Mouse (Mus musculus): ENCODE data around the gene Phactr3. TPM values are rescaled to one million over a fixed set of nuclear protein-coding genes. Genes with fewer than 3 reads are reported as not detected.
"Not testable (repeated sequence)": the region's sequence is repeated elsewhere in the genome, so short reads cannot be mapped to it uniquely, and the experiment has no call there.

Gene Phactr3
- polyA plus RNA-seq, 1 experiment = not detected

- Histone ChIP-seq H3K4me1 (ENCODE audit: control insufficient read depth, insufficient read depth, insufficient read length, low read length) (no peaks in the 10 kb centered on the region), H3K4me3 (ENCODE audit: insufficient read depth, low read depth, low read length) (no peak overlapping the region), H3K27ac (replicated peaks; ENCODE audit: low read depth, low read length) (no peak overlapping the region)
Observed at GRCm38 (mm10) chr2:178339044-178339443, 220.3 kb downstream of the Phactr3 start.

GRCm38 (mm10) chr2:178342105-178342504, 223.3 kb downstream of the Phactr3 start:
- not testable (repeated sequence) for H3K4me1 ChIP-seq (ENCODE audit: control insufficient read depth, insufficient read depth, insufficient read length, low read length); H3K4me3 ChIP-seq (ENCODE audit: insufficient read depth, low read depth, low read length); H3K27ac ChIP-seq (replicated peaks; ENCODE audit: low read depth, low read length)

GRCm38 (mm10) chr2:178342597-178342996, 223.8 kb downstream of the Phactr3 start:
- no peak overlapping the region for H3K27ac ChIP-seq (replicated peaks; ENCODE audit: low read depth, low read length)
- no peaks in the 10 kb centered on the region for H3K4me1 ChIP-seq (ENCODE audit: control insufficient read depth, insufficient read depth, insufficient read length, low read length)
- no peak overlapping the region for H3K4me3 ChIP-seq (ENCODE audit: insufficient read depth, low read depth, low read length)

Other genes starting within 250 kb of the Phactr3 start
- gene Gm14327, start 221.9 kb upstream of the Phactr3 start, polyA plus RNA-seq (2012; ENCODE audit: insufficient read depth, insufficient read length, missing spikeins) = 3.1 and 8.3 TPM in 2 replicates
- 2.3 TPM in 1 of 2 replicates, not detected in the other for gene Zfp972, start 193.4 kb upstream of the Phactr3 start, polyA plus RNA-seq (2012; ENCODE audit: insufficient read depth, insufficient read length, missing spikeins)
- gene Gm14326, start 161.7 kb upstream of the Phactr3 start, polyA plus RNA-seq (2012; ENCODE audit: insufficient read depth, insufficient read length, missing spikeins) = 13.6 and 21.0 TPM in 2 replicates
- gene Zfp971, start 95.7 kb upstream of the Phactr3 start, polyA plus RNA-seq (2012; ENCODE audit: insufficient read depth, insufficient read length, missing spikeins) = 10.9 and 25.8 TPM in 2 replicates
- gene Zfp931, start 40.5 kb upstream of the Phactr3 start, polyA plus RNA-seq (2012; ENCODE audit: insufficient read depth, insufficient read length, missing spikeins) = 40.2 and 40.6 TPM in 2 replicates

Measured in brown adipose tissue, adult 24 weeks (tissue).